Mouse (Mus musculus) mouse trophoblast stem cell (cell line): ENCODE results near the gene Nipa1.

Experiments used
- in situ Hi-C, 2 experiments: fragments of 300-500 bp; cut with MseI, MboI; formaldehyde crosslinking; loops; 2 replicates in 1 of 2; 3 replicates in 1 of 2; pipeline ENCODE4 v1.15.1; 2025

The Nipa1 gene

GRCm38 (mm10) chr7:55935025-55935424, 84.7 kb downstream of the Nipa1 start:
- in situ Hi-C loops = no loop called here

GRCm38 (mm10) chr7:55928649-55929048, 91.1 kb downstream of the Nipa1 start:
- in situ Hi-C loops = no loop called here
